Mouse (Mus musculus): ENCODE results near the gene Ate1. TPM values are rescaled to one million over a fixed set of nuclear protein-coding genes. Genes with fewer than 3 reads are reported as not detected.
A peak's percentile ranks its signal among the peaks of the same experiment; 100 is the strongest.

Gene Ate1
- polyA plus RNA-seq (2014; fragmentation: Nextera tagmentation; extraction: Ambion mirVana), result 57.9 and 60.4 TPM in 2 replicates

DNA sequence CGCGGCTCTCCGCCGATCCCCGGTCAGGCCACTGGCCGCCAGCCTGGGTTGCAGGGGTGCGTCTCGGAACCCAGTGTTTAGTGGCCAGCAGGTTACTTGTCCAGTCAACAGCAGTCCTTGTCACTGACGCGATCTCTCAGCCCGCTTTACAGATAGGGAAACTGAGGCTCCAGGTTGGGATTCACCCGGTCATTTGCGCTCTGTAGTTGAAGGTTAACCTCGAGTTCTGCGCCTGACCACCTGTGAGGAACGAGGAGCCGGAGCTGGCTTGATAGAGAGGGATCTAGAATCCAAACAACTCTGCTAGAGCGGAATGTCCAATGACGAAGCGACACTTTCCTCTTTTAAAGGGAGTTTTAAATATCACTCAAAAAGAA is at the start of gene Ate1:
Gene Ate1 (minus strand): TSS at position 321 of the 377 bp plus-strand sequence.
- Histone ChIP-seq H3K4me3 (ENCODE audit: low read depth, low read length) (peak within 1 kb of the TSS; percentile 58), H3K9ac (ENCODE audit: low read depth, low read length) (peak within 1 kb of the TSS; percentile 79), H3K9me3 (ENCODE audit: control insufficient read depth, low read length) (no peaks in the 10 kb centered on the region), H3K36me3 (ENCODE audit: control insufficient read depth, insufficient read depth, low read length) (no peaks in the 10 kb centered on the region), H3K4me1 (ENCODE audit: control insufficient read depth, insufficient read depth, low read length) (peaks cover 11% of the 10 kb centered on the region; the same call in 1 of the 2 replicates), H3K27ac (replicated peaks; ENCODE audit: low read depth, low read length) (peak within 1 kb of the TSS; percentile 98), H3K27me3 (replicated peaks; ENCODE audit: control insufficient read depth, insufficient read depth, low read length) (no peaks in the 10 kb centered on the region), H3K4me2 (ENCODE audit: low read depth, low read length) (peak within 1 kb of the TSS; percentile 91)
- DNase-seq (ENCODE audit: low spot score) (no peak), ATAC-seq (ENCODE audit: low read depth) (no peak)
- 16% methylated on average over 20 of the region's 20 CpGs for WGBS

DNA sequence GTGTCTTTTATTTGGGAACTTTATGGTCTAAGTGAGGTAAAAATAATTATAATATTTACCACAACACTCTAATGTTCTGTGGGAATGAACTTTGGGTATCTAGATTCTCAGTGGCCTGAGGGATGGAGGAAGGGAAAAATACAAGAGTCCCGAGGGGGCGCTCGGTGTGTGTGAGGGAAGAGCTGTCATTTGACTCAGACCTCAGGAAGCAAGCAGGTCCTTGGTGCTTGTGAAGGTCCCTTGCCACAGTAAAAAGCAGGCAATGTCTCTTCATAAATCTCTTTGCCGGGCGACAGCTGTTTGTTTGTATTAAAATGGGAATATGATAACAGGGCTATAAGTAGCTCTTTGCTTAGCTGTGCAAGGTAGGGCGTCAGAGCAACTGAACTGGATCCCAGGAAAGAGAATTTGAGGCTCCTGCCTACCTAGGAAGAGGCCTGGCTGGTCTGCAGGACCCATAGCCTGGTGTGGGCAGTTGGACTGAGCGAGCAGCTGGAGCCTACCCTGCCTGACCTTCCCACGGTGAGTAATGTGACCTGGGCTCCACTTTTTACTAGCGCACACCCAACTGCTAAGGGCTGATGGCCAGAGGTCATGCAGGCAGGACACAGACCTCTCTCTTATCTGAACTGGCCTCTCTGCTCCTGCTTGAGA is 48.7 kb upstream of the Ate1 start:
- H3K27me3 ChIP-seq (replicated peaks; ENCODE audit: control insufficient read depth, insufficient read depth, low read length), result no peaks in the 10 kb centered on the region
- no peaks in the 10 kb centered on the region for H3K36me3 ChIP-seq (ENCODE audit: control insufficient read depth, insufficient read depth, low read length)
- no peak overlapping the region for H3K27ac ChIP-seq (replicated peaks; ENCODE audit: low read depth, low read length)
- WGBS, result 64% methylated on average over 9 of the region's 9 CpGs
- ATAC-seq (ENCODE audit: low read depth) (no peak), DNase-seq (ENCODE audit: low spot score) (no peak)
- H3K9me3 ChIP-seq (ENCODE audit: control insufficient read depth, low read length), result no peaks in the 10 kb centered on the region
- no peak overlapping the region for H3K4me2 ChIP-seq (ENCODE audit: low read depth, low read length)
- H3K4me1 ChIP-seq (ENCODE audit: control insufficient read depth, insufficient read depth, low read length), result no peaks in the 10 kb centered on the region
- no peak overlapping the region for H3K4me3 ChIP-seq (ENCODE audit: low read depth, low read length)
- no peak overlapping the region for H3K9ac ChIP-seq (ENCODE audit: low read depth, low read length)

DNA sequence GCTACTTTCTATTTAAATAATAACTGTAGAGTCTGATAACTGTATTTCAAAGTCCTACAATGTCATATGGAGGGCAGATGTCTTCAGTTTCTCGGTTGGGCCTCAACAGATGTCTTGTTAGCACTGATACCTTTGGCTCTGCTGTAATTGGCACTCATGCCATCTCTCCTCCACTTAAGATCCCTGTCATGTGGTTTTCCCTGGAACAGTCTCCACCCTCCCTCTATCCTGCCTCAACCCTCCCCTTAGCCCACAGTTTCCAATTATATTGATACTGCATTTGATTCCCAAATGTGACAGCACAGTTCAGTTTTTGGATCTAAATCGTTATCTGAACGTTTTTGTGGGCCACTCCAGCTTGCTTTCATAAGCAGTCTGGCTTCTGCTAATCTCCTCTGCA is 44.4 kb upstream of the Ate1 start:
- Histone ChIP-seq H3K27ac (replicated peaks; ENCODE audit: low read depth, low read length) (no peak overlapping the region), H3K9me3 (ENCODE audit: control insufficient read depth, low read length) (no peaks in the 10 kb centered on the region), H3K36me3 (ENCODE audit: control insufficient read depth, insufficient read depth, low read length) (no peaks in the 10 kb centered on the region), H3K4me2 (ENCODE audit: low read depth, low read length) (no peak overlapping the region), H3K4me1 (ENCODE audit: control insufficient read depth, insufficient read depth, low read length) (no peaks in the 10 kb centered on the region), H3K9ac (ENCODE audit: low read depth, low read length) (no peak overlapping the region), H3K27me3 (replicated peaks; ENCODE audit: control insufficient read depth, insufficient read depth, low read length) (no peaks in the 10 kb centered on the region), H3K4me3 (ENCODE audit: low read depth, low read length) (no peak overlapping the region)
- ATAC-seq (ENCODE audit: low read depth), result no peak
- peak; percentile 67 for DNase-seq (ENCODE audit: low spot score)
- WGBS, result 41% methylated on average over 3 of the region's 3 CpGs

GRCm38 (mm10) chr7:130563880-130564279 is 43.7 kb upstream of the Ate1 start:
- no peak for ATAC-seq (ENCODE audit: low read depth)
- no peaks in the 10 kb centered on the region for H3K36me3 ChIP-seq (ENCODE audit: control insufficient read depth, insufficient read depth, low read length)
- no peak for DNase-seq (ENCODE audit: low spot score)
- H3K9me3 ChIP-seq (ENCODE audit: control insufficient read depth, low read length), result no peaks in the 10 kb centered on the region
- H3K4me1 ChIP-seq (ENCODE audit: control insufficient read depth, insufficient read depth, low read length), result no peaks in the 10 kb centered on the region
- H3K4me3 ChIP-seq (ENCODE audit: low read depth, low read length), result no peak overlapping the region
- no peak overlapping the region for H3K4me2 ChIP-seq (ENCODE audit: low read depth, low read length)
- 48% methylated on average over 4 of the region's 4 CpGs for WGBS
- no peak overlapping the region for H3K27ac ChIP-seq (replicated peaks; ENCODE audit: low read depth, low read length)
- H3K9ac ChIP-seq (ENCODE audit: low read depth, low read length), result no peak overlapping the region
- H3K27me3 ChIP-seq (replicated peaks; ENCODE audit: control insufficient read depth, insufficient read depth, low read length), result no peaks in the 10 kb centered on the region

DNA sequence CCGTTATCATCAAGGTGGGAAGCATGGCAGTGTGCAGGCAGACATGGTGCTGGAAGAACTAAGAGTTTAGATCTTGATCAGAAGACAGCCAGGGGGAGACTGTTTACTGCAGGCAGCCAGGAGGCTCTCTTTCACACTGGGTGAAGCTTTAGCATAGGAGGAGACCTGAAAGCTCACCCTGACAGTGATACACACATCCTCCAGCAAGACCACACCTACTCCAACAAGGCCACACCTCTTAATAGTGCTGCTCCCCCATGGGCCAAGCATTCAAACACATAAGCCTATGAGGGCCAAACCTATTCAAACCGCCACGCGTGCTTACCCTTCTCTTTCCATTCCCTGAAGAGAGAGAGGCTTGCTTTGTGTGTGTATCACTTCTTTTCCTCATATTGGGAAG is 43.1 kb upstream of the Ate1 start:
- no peak overlapping the region for H3K9ac ChIP-seq (ENCODE audit: low read depth, low read length)

DNA sequence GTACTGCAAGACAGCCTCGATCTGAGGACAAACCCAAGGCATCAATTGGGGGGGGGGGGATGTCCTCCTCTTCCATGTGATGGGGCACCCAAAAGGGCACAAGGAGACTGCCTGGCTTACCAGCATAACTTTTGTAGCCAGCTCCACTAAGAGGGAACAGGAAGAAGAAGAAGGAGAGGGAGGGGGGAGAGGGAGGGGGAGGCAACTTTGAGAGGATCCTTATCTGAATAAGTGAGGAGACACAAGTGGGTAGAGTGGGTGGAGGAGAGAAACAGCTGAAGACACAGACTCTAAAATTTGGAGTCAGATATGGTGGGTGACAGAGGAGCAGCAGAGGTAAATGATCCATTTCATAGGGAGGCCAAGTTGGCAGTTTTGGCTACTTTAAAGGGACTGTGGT is 40.8 kb upstream of the Ate1 start:
- no peaks in the 10 kb centered on the region for H3K36me3 ChIP-seq (ENCODE audit: control insufficient read depth, insufficient read depth, low read length)
- no peaks in the 10 kb centered on the region for H3K9me3 ChIP-seq (ENCODE audit: control insufficient read depth, low read length)
- no peak overlapping the region for H3K4me2 ChIP-seq (ENCODE audit: low read depth, low read length)
- no peaks in the 10 kb centered on the region for H3K27me3 ChIP-seq (replicated peaks; ENCODE audit: control insufficient read depth, insufficient read depth, low read length)
- H3K9ac ChIP-seq (ENCODE audit: low read depth, low read length), result no peak overlapping the region
- DNase-seq (ENCODE audit: low spot score) (no peak), ATAC-seq (ENCODE audit: low read depth) (no peak)
- no peak overlapping the region for H3K27ac ChIP-seq (replicated peaks; ENCODE audit: low read depth, low read length)
- 77% methylated on average over 1 of the region's 1 CpGs for WGBS
- no peak overlapping the region for H3K4me3 ChIP-seq (ENCODE audit: low read depth, low read length)
- no peaks in the 10 kb centered on the region for H3K4me1 ChIP-seq (ENCODE audit: control insufficient read depth, insufficient read depth, low read length)

More for the DNA sequence above, 43.1 kb upstream of the Ate1 start:
- ATAC-seq (ENCODE audit: low read depth) (no peak), DNase-seq (ENCODE audit: low spot score) (no peak)
- Histone ChIP-seq H3K9me3 (ENCODE audit: control insufficient read depth, low read length) (no peaks in the 10 kb centered on the region), H3K4me3 (ENCODE audit: low read depth, low read length) (no peak overlapping the region), H3K4me2 (ENCODE audit: low read depth, low read length) (no peak overlapping the region), H3K36me3 (ENCODE audit: control insufficient read depth, insufficient read depth, low read length) (no peaks in the 10 kb centered on the region), H3K27ac (replicated peaks; ENCODE audit: low read depth, low read length) (no peak overlapping the region), H3K27me3 (replicated peaks; ENCODE audit: control insufficient read depth, insufficient read depth, low read length) (no peaks in the 10 kb centered on the region), H3K4me1 (ENCODE audit: control insufficient read depth, insufficient read depth, low read length) (no peaks in the 10 kb centered on the region)
- 91% methylated on average over 4 of the region's 4 CpGs for WGBS

GRCm38 (mm10) chr7:130558592-130558991 is 38.4 kb upstream of the Ate1 start:
- ATAC-seq (ENCODE audit: low read depth) (no peak), DNase-seq (ENCODE audit: low spot score) (no peak)
- Histone ChIP-seq H3K4me1 (ENCODE audit: control insufficient read depth, insufficient read depth, low read length) (no peaks in the 10 kb centered on the region), H3K4me3 (ENCODE audit: low read depth, low read length) (no peak overlapping the region), H3K27ac (replicated peaks; ENCODE audit: low read depth, low read length) (no peak overlapping the region), H3K4me2 (ENCODE audit: low read depth, low read length) (no peak overlapping the region), H3K27me3 (replicated peaks; ENCODE audit: control insufficient read depth, insufficient read depth, low read length) (no peaks in the 10 kb centered on the region), H3K9me3 (ENCODE audit: control insufficient read depth, low read length) (no peaks in the 10 kb centered on the region), H3K9ac (ENCODE audit: low read depth, low read length) (no peak overlapping the region), H3K36me3 (ENCODE audit: control insufficient read depth, insufficient read depth, low read length) (no peaks in the 10 kb centered on the region)
- WGBS, result 81% methylated on average over 4 of the region's 4 CpGs

DNA sequence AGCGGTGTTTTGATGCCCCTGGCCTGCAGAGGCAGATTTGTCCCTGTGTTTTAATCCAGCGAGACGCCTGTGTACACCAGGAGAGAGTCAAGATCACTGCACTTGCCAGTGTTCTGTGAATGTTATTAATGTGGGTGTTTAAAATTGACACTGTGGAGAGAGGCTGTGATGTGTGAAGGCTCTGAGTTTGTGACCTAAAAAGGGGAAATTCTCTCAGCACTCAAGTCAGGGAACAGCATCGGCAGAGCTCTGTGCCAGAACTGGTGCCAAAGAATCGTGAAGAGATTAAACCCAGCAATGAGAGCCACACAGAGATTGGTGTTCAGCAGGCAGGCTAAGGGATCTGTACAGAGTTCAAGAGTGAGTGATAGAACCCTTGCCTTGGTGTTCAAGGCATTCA is 35.4 kb upstream of the Ate1 start:
- ATAC-seq (ENCODE audit: low read depth), result no peak
- no peaks in the 10 kb centered on the region for H3K27me3 ChIP-seq (replicated peaks; ENCODE audit: control insufficient read depth, insufficient read depth, low read length)
- H3K27ac ChIP-seq (replicated peaks; ENCODE audit: low read depth, low read length), result no peak overlapping the region
- no peaks in the 10 kb centered on the region for H3K36me3 ChIP-seq (ENCODE audit: control insufficient read depth, insufficient read depth, low read length)
- no peaks in the 10 kb centered on the region for H3K9me3 ChIP-seq (ENCODE audit: control insufficient read depth, low read length)
- WGBS, result 62% methylated on average over 5 of the region's 5 CpGs
- H3K4me1 ChIP-seq (ENCODE audit: control insufficient read depth, insufficient read depth, low read length), result no peaks in the 10 kb centered on the region
- H3K9ac ChIP-seq (ENCODE audit: low read depth, low read length), result no peak overlapping the region
- no peak overlapping the region for H3K4me2 ChIP-seq (ENCODE audit: low read depth, low read length)
- H3K4me3 ChIP-seq (ENCODE audit: low read depth, low read length), result no peak overlapping the region
- DNase-seq (ENCODE audit: low spot score), result no peak

DNA sequence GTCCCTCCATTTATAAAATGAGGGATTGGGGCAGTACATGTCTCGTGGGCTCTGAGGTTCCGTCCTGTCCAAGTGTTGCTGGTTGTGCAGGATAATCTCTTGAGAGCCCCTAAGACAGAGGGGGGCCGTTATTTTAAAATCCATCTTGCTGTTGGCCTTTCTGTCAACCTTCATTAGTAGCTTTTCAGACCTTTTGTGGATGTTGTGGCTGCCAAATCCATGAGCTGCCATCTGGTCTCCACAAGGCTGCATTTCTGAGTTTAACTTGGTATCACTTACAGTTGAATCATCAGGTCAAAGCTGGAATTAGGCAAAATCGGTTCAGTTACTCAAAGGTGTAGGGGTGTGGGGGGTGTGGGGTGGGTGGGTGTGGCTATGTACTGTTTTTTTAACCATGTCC is 33.2 kb upstream of the Ate1 start:
- Histone ChIP-seq H3K4me3 (ENCODE audit: low read depth, low read length) (no peak overlapping the region), H3K27me3 (replicated peaks; ENCODE audit: control insufficient read depth, insufficient read depth, low read length) (no peaks in the 10 kb centered on the region), H3K9ac (ENCODE audit: low read depth, low read length) (no peak overlapping the region), H3K4me2 (ENCODE audit: low read depth, low read length) (no peak overlapping the region), H3K9me3 (ENCODE audit: control insufficient read depth, low read length) (0 out of 2 replicates have a peak, but pooled peaks cover 4% of the 10 kb centered on the region), H3K4me1 (ENCODE audit: control insufficient read depth, insufficient read depth, low read length) (no peaks in the 10 kb centered on the region), H3K27ac (replicated peaks; ENCODE audit: low read depth, low read length) (no peak overlapping the region), H3K36me3 (ENCODE audit: control insufficient read depth, insufficient read depth, low read length) (no peaks in the 10 kb centered on the region)
- no peak for ATAC-seq (ENCODE audit: low read depth)
- DNase-seq (ENCODE audit: low spot score), result no peak
- 48% methylated on average over 4 of the region's 4 CpGs for WGBS

All from embryonic facial prominence, embryonic 14.5 days (tissue).